Mouse (Mus musculus) embryonic facial prominence, embryonic 11.5 days (tissue): Measurements from ENCODE around the gene Otos. TPM values are rescaled to one million over a fixed set of nuclear protein-coding genes. Genes with fewer than 3 reads are reported as not detected.

Source experiments
- ATAC-seq: fragments of 200-750 bp; cut with Nextera tagmentation; replicated peaks from 2 replicates; pipeline ENCODE4 v1.8.0; 2017; ENCODE audit warnings: low read depth; ENCODE audit not compliant: insufficient number of reproducible peaks, low FRiP score, low TSS enrichment
- DNase-seq: peaks from one replicate; pipeline ENCODE4 v3.0.0-alpha.2; 2015; ENCODE audit warnings: low spot score
- H3K27ac ChIP-seq: fragments of 300-500 bp; sonication (generic); replicated peaks from 2 replicates; pipeline ENCODE4 v1.5.1; 2014; ENCODE audit warnings: mild to moderate bottlenecking, low read depth, low read length, control low read depth
- H3K27me3 ChIP-seq: fragments of 300-500 bp; sonication (generic); 2 replicates; pipeline ENCODE4 v1.6.1; 2014; ENCODE audit warnings: mild to moderate bottlenecking, low read length, moderate library complexity, mixed read lengths; ENCODE audit not compliant: control insufficient read depth, insufficient read depth
- H3K36me3 ChIP-seq: fragments of 300-500 bp; sonication (generic); replicated peaks from 2 replicates; pipeline ENCODE4 v1.6.1; 2014; ENCODE audit warnings: low read depth, mild to moderate bottlenecking, low read length, moderate library complexity, mixed read lengths; ENCODE audit not compliant: control insufficient read depth, insufficient read depth
- H3K4me1 ChIP-seq: fragments of 300-500 bp; sonication (generic); 2 replicates; pipeline ENCODE4 v1.6.1; 2014; ENCODE audit warnings: low read length, mixed read lengths; ENCODE audit not compliant: control insufficient read depth, insufficient read depth
- H3K4me2 ChIP-seq: fragments of 300-500 bp; sonication (generic); 2 replicates; pipeline ENCODE4 v1.6.1; 2014; ENCODE audit warnings: low read depth, mild to moderate bottlenecking, control low read depth, low read length, moderate library complexity
- H3K4me3 ChIP-seq: fragments of 300-500 bp; sonication (generic); 2 replicates; pipeline ENCODE4 v1.5.1; 2014; ENCODE audit warnings: low read depth, low read length, control low read depth
- H3K9ac ChIP-seq: fragments of 300-500 bp; sonication (generic); replicated peaks from 2 replicates; pipeline ENCODE4 v1.6.1; 2014; ENCODE audit warnings: mild to moderate bottlenecking, control low read depth, low read length
- H3K9me3 ChIP-seq: fragments of 300-500 bp; sonication (generic); replicated peaks from 2 replicates; pipeline ENCODE4 v1.6.1; 2016; ENCODE audit warnings: mild to moderate bottlenecking, low read length, inconsistent platforms, mixed read lengths; ENCODE audit not compliant: control insufficient read depth
- whole genome bisulfite sequencing: fragments of 180-500 bp; shearing (Covaris S2); extraction: QIAGEN DNeasy Blood & Tissue Kit; methylation state at CpG from one replicate; pipeline ENCODE4 v1.1.7; 2014; 5-methylcytosine and 5-hydroxymethylcytosine counted together
- polyA plus RNA-seq: library from polyadenylated mRNA; unstranded; fragments of >200 nt; fragmentation: Nextera tagmentation; extraction: Ambion mirVana; gene quantifications from 2 replicates; pipeline ENCODE4 v1.2.1, GENCODE M21; 2014

Gene Otos
- polyA plus RNA-seq, 1 experiment from 2014 or later = not detected

- Histone ChIP-seq H3K36me3 (no peaks in the 10 kb centered on the region), H3K4me3 (no peak within 1 kb of the TSS), H3K9ac (no peak within 1 kb of the TSS), H3K4me2 (no peak within 1 kb of the TSS), H3K9me3 (no peaks in the 10 kb centered on the region), H3K4me1 (no peaks in the 10 kb centered on the region), H3K27ac (no peak within 1 kb of the TSS), H3K27me3 (no peaks in the 10 kb centered on the region)
- DNase-seq = no peak
- ATAC-seq = no peak
- WGBS = 68% methylated on average over 2 of the region's 2 CpGs
Measured at GRCm38 (mm10) chr1:92617488-92617887, 31.2 kb downstream of the Otos start, which contains the start of gene Olfr12. TSS of gene Olfr12 (plus strand) at chr1:92617788.

- WGBS = 72% methylated on average over 1 of the region's 1 CpGs
- Histone ChIP-seq H3K4me2 (no peak overlapping the region), H3K9me3 (no peaks in the 10 kb centered on the region), H3K4me3 (no peak overlapping the region), H3K27ac (no peak overlapping the region), H3K36me3 (no peaks in the 10 kb centered on the region), H3K27me3 (no peaks in the 10 kb centered on the region), H3K4me1 (no peaks in the 10 kb centered on the region), H3K9ac (no peak overlapping the region)
- no peak for DNase-seq
- ATAC-seq = no peak
Measured at GRCm38 (mm10) chr1:92616046-92616445, 32.6 kb downstream of the Otos start.

GRCm38 (mm10) chr1:92614516-92614915 is 34.1 kb downstream of the Otos start:
- WGBS = 9% methylated on average over 1 of the region's 1 CpGs
- DNase-seq = peak; percentile 30

GRCm38 (mm10) chr1:92613175-92613574 is 35.5 kb downstream of the Otos start:
- Histone ChIP-seq H3K36me3 (no peaks in the 10 kb centered on the region), H3K4me3 (no peak overlapping the region), H3K4me2 (no peak overlapping the region), H3K27ac (no peak overlapping the region), H3K4me1 (no peaks in the 10 kb centered on the region), H3K27me3 (no peaks in the 10 kb centered on the region), H3K9ac (no peak overlapping the region), H3K9me3 (no peaks in the 10 kb centered on the region)
- DNase-seq = no peak
- 43% methylated on average over 4 of the region's 4 CpGs for WGBS
- no peak for ATAC-seq

More at GRCm38 (mm10) chr1:92614516-92614915, 34.1 kb downstream of the Otos start:
- H3K4me3 ChIP-seq = no peak overlapping the region
- H3K9ac ChIP-seq = no peak overlapping the region
- no peak overlapping the region for H3K4me2 ChIP-seq
- no peak overlapping the region for H3K27ac ChIP-seq
- H3K9me3 ChIP-seq = no peaks in the 10 kb centered on the region
- ATAC-seq = no peak
- no peaks in the 10 kb centered on the region for H3K4me1 ChIP-seq
- no peaks in the 10 kb centered on the region for H3K27me3 ChIP-seq
- no peaks in the 10 kb centered on the region for H3K36me3 ChIP-seq

GRCm38 (mm10) chr1:92611008-92611407 is 37.6 kb downstream of the Otos start:
- 7% methylated on average over 5 of the region's 5 CpGs for WGBS
- H3K36me3 ChIP-seq = no peaks in the 10 kb centered on the region
- no peaks in the 10 kb centered on the region for H3K27me3 ChIP-seq

GRCm38 (mm10) chr1:92607711-92608110 is 40.9 kb downstream of the Otos start:
- DNase-seq (no peak), ATAC-seq (no peak)
- Histone ChIP-seq H3K27me3 (no peaks in the 10 kb centered on the region), H3K9ac (no peak overlapping the region), H3K27ac (no peak overlapping the region), H3K36me3 (no peaks in the 10 kb centered on the region), H3K9me3 (no peaks in the 10 kb centered on the region), H3K4me3 (no peak overlapping the region), H3K4me1 (no peaks in the 10 kb centered on the region), H3K4me2 (no peak overlapping the region)
- WGBS = 74% methylated on average over 4 of the region's 4 CpGs

More at GRCm38 (mm10) chr1:92611008-92611407, 37.6 kb downstream of the Otos start:
- Histone ChIP-seq H3K27ac (no peak overlapping the region), H3K4me1 (no peaks in the 10 kb centered on the region), H3K9me3 (no peaks in the 10 kb centered on the region), H3K9ac (no peak overlapping the region), H3K4me2 (no peak overlapping the region), H3K4me3 (no peak overlapping the region)
- ATAC-seq (no peak), DNase-seq (peak; percentile 77)

- Histone ChIP-seq H3K4me2 (no peak within 1 kb of the TSS), H3K4me3 (no peak within 1 kb of the TSS), H3K27me3 (no peaks in the 10 kb centered on the region), H3K27ac (no peak within 1 kb of the TSS), H3K9ac (no peak within 1 kb of the TSS), H3K4me1 (no peaks in the 10 kb centered on the region), H3K36me3 (no peaks in the 10 kb centered on the region), H3K9me3 (no peaks in the 10 kb centered on the region)
- ATAC-seq (no peak), DNase-seq (no peak)
- WGBS = 86% methylated on average over 1 of the region's 1 CpGs
Measured at GRCm38 (mm10) chr1:92605482-92605881, 43.2 kb downstream of the Otos start, which contains the start of gene Olfr1410. TSS of gene Olfr1410 (plus strand) at chr1:92605782.

- no peaks in the 10 kb centered on the region for H3K27me3 ChIP-seq
- no peak overlapping the region for H3K27ac ChIP-seq
- H3K4me3 ChIP-seq = no peak overlapping the region
- DNase-seq (no peak), ATAC-seq (no peak)
- H3K36me3 ChIP-seq = no peaks in the 10 kb centered on the region
- no peak overlapping the region for H3K9ac ChIP-seq
- H3K4me2 ChIP-seq = no peak overlapping the region
- H3K4me1 ChIP-seq = no peaks in the 10 kb centered on the region
- 84% methylated on average over 3 of the region's 3 CpGs for WGBS
- no peaks in the 10 kb centered on the region for H3K9me3 ChIP-seq
Measured at GRCm38 (mm10) chr1:92596019-92596418, 52.6 kb downstream of the Otos start.
